Mouse (Mus musculus) NIH3T3 (cell line): ENCODE data around the gene Chodl.

Experiments used
- DNase-seq: peaks from one replicate; pipeline ENCODE4 v3.0.0-alpha.2; 2012; ENCODE audit warnings: low read depth

Gene Chodl

GRCm38 (mm10) chr16:78930382-78931286, at the start of gene Chodl:
Gene Chodl, plus strand, starts transcription at chr16:78930948.
- DNase-seq = no peak

GRCm38 (mm10) chr16:78922644-78923043, 8.1 kb upstream of the Chodl start:
- no peak for DNase-seq

GRCm38 (mm10) chr16:78931287-78932025, 708 bp downstream of the Chodl start:
- DNase-seq = no peak

- DNase-seq = no peak
Measured at GRCm38 (mm10) chr16:78934298-78934697, 3.5 kb downstream of the Chodl start.

- DNase-seq = no peak
Measured at GRCm38 (mm10) chr16:78937755-78938154, 7.0 kb downstream of the Chodl start.

- DNase-seq = peak; percentile 24
Measured at GRCm38 (mm10) chr16:78950359-78950758, 19.6 kb downstream of the Chodl start.

GRCm38 (mm10) chr16:78957434-78957833, 26.7 kb downstream of the Chodl start:
- DNase-seq = no peak

- peak; percentile 55 for DNase-seq
Measured at GRCm38 (mm10) chr16:78969091-78969731, 38.5 kb downstream of the Chodl start.

GRCm38 (mm10) chr16:78974099-78974498, 43.4 kb downstream of the Chodl start:
- DNase-seq = no peak

- DNase-seq = no peak
Measured at GRCm38 (mm10) chr16:78976384-78976783, 45.6 kb downstream of the Chodl start.
